Mouse (Mus musculus): ENCODE results near the gene Gm49450. TPM values are rescaled to one million over a fixed set of nuclear protein-coding genes. Genes with fewer than 3 reads are reported as not detected.
"Not testable (repeated sequence)": the region's sequence is repeated elsewhere in the genome, so short reads cannot be mapped to it uniquely, and the experiment has no call there.

The Gm49450 gene
- polyA plus RNA-seq, 1 experiment, result 183 TPM

GRCm38 (mm10) chr15:98969372-98970101 lies 16.2 kb upstream of the Gm49450 start:
- DNase-seq (ENCODE audit: low read depth), result peak; percentile 74

GRCm38 (mm10) chr15:98968701-98969371 lies 15.5 kb upstream of the Gm49450 start:
- peak; percentile 98 for DNase-seq (ENCODE audit: low read depth)
- TF ChIP-seq POLR2A (IDR thresholded peaks at IDR 0.05; ENCODE audit: borderline replicate concordance, extremely low read depth, insufficient read depth, insufficient read length, poor library complexity, severe bottlenecking) (no peak), CTCF (IDR thresholded peaks at IDR 0.05; ENCODE audit: borderline replicate concordance, extremely low read depth, insufficient read depth, insufficient read length) (no peak)

More at GRCm38 (mm10) chr15:98969372-98970101, 16.2 kb upstream of the Gm49450 start:
- TF ChIP-seq POLR2A (IDR thresholded peaks at IDR 0.05; ENCODE audit: borderline replicate concordance, extremely low read depth, insufficient read depth, insufficient read length, poor library complexity, severe bottlenecking) (no peak), CTCF (IDR thresholded peaks at IDR 0.05; ENCODE audit: borderline replicate concordance, extremely low read depth, insufficient read depth, insufficient read length) (no peak)

DNA sequence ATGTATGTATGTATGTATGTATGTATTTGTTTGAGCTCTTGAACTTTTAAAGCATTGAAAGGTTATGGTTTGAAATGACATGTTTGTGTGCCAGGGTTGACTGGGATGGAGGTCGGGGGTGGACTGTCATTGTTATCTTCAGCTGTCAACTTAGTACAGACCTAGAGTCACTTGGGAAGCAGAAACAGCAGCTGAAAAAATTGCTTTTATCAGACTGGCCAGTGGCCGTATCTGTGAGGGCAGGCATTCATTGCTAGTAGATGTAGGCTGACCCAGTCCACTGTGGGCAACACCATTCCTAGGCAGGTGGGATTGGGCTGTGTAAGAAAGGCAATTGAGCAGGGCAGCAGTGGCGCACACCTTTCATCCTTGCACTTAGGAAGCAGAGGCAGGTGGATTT lies 6.2 kb upstream of the Gm49450 start:
- TF ChIP-seq CTCF (IDR thresholded peaks at IDR 0.05; ENCODE audit: borderline replicate concordance, extremely low read depth, insufficient read depth, insufficient read length), result no peak
- TF ChIP-seq POLR2A (IDR thresholded peaks at IDR 0.05; ENCODE audit: borderline replicate concordance, extremely low read depth, insufficient read depth, insufficient read length, poor library complexity, severe bottlenecking), result no peak
- DNase-seq (ENCODE audit: low read depth), result no peak

- TF ChIP-seq POLR2A (IDR thresholded peaks at IDR 0.05; ENCODE audit: borderline replicate concordance, extremely low read depth, insufficient read depth, insufficient read length, poor library complexity, severe bottlenecking), result no peak
- no peak for TF ChIP-seq CTCF (IDR thresholded peaks at IDR 0.05; ENCODE audit: borderline replicate concordance, extremely low read depth, insufficient read depth, insufficient read length)
- no peak for DNase-seq (ENCODE audit: low read depth)
Measured at GRCm38 (mm10) chr15:98958901-98959420, 5.6 kb upstream of the Gm49450 start.

- no peak for DNase-seq (ENCODE audit: low read depth)
- TF ChIP-seq POLR2A (IDR thresholded peaks at IDR 0.05; ENCODE audit: borderline replicate concordance, extremely low read depth, insufficient read depth, insufficient read length, poor library complexity, severe bottlenecking) (no peak), CTCF (IDR thresholded peaks at IDR 0.05; ENCODE audit: borderline replicate concordance, extremely low read depth, insufficient read depth, insufficient read length) (no peak)
Measured at GRCm38 (mm10) chr15:98957475-98957874, 4.1 kb upstream of the Gm49450 start.

- peak; percentile 61 for DNase-seq (ENCODE audit: low read depth)
- no peak for TF ChIP-seq CTCF (IDR thresholded peaks at IDR 0.05; ENCODE audit: borderline replicate concordance, extremely low read depth, insufficient read depth, insufficient read length)
- no peak for TF ChIP-seq POLR2A (IDR thresholded peaks at IDR 0.05; ENCODE audit: borderline replicate concordance, extremely low read depth, insufficient read depth, insufficient read length, poor library complexity, severe bottlenecking)
Measured at GRCm38 (mm10) chr15:98956000-98956399, 2.6 kb upstream of the Gm49450 start.

- no peak for TF ChIP-seq CTCF (IDR thresholded peaks at IDR 0.05; ENCODE audit: borderline replicate concordance, extremely low read depth, insufficient read depth, insufficient read length)
- no peak for TF ChIP-seq POLR2A (IDR thresholded peaks at IDR 0.05; ENCODE audit: borderline replicate concordance, extremely low read depth, insufficient read depth, insufficient read length, poor library complexity, severe bottlenecking)
- DNase-seq (ENCODE audit: low read depth), result peak; percentile 78
Measured at GRCm38 (mm10) chr15:98955324-98955723, 2.0 kb upstream of the Gm49450 start.

DNA sequence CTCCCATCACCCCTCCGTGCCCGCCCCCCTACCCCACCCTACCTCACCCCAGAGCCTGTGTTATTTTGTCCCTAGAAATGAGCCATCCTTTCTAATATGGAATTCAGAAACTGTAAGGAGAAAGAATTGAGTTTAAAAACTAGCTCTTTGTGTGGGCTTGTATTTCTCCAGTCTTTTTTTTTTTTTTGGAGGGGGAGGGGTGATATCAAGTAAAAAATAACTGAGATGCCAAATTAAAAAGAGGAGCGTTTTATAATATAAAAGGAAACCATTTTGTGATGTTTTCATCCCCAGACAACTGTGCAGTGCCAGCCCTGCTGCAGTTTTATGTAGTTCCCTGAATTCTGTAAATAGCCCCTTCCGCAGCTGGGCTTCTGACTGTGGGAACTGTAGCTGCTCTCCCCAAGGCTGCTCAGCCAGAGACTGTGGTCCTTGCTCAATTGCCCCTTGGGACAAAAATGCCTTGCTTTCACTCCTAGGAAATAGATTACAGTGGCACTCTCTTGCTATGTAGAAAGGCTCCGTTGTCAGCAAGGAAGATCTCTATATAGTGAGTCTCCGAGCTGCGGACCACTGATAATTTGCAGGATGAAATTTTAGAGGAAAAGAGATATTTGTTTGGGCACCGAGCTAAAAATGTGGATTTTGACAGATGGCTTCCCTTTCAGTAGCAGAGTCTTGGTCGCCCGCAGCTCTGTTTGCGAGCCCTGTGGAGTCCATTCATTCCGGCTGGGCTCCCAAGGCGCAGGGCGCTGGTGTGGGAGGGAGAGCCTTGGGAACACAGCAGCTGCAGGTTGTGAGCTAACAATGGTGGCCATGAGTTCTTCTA lies 1.3 kb upstream of the Gm49450 start:
- TF ChIP-seq CTCF (IDR thresholded peaks at IDR 0.05; ENCODE audit: borderline replicate concordance, extremely low read depth, insufficient read depth, insufficient read length) (no peak), POLR2A (IDR thresholded peaks at IDR 0.05; ENCODE audit: borderline replicate concordance, extremely low read depth, insufficient read depth, insufficient read length, poor library complexity, severe bottlenecking) (peak; percentile 15; the same call in 1 of the 2 replicates)
- DNase-seq (ENCODE audit: low read depth), result peak; percentile 90

- DNase-seq (ENCODE audit: low read depth), result peak; percentile 88
- no peak for TF ChIP-seq POLR2A (IDR thresholded peaks at IDR 0.05; ENCODE audit: borderline replicate concordance, extremely low read depth, insufficient read depth, insufficient read length, poor library complexity, severe bottlenecking)
- TF ChIP-seq CTCF (IDR thresholded peaks at IDR 0.05; ENCODE audit: borderline replicate concordance, extremely low read depth, insufficient read depth, insufficient read length), result peak; percentile 36; the same call in 1 of the 2 replicates
Measured at GRCm38 (mm10) chr15:98952751-98953400, 475 bp downstream of the Gm49450 start.

- DNase-seq (ENCODE audit: low read depth), result peak; percentile 83
Measured at GRCm38 (mm10) chr15:98952063-98952455, 1.3 kb downstream of the Gm49450 start.

GRCm38 (mm10) chr15:98951122-98952062 lies 2.0 kb downstream of the Gm49450 start:
- DNase-seq (ENCODE audit: low read depth), result not testable (repeated sequence)

More at GRCm38 (mm10) chr15:98952063-98952455, 1.3 kb downstream of the Gm49450 start:
- TF ChIP-seq CTCF (IDR thresholded peaks at IDR 0.05; ENCODE audit: borderline replicate concordance, extremely low read depth, insufficient read depth, insufficient read length) (no peak), POLR2A (IDR thresholded peaks at IDR 0.05; ENCODE audit: borderline replicate concordance, extremely low read depth, insufficient read depth, insufficient read length, poor library complexity, severe bottlenecking) (no peak; the same call in 1 of the 2 replicates)

All from brain, embryonic 14.5 days (tissue).